Mouse (Mus musculus): ENCODE results near the gene Glrx5.

Gene Glrx5

GRCm38 (mm10) chr12:105073708-105074107, 41.2 kb downstream of the Glrx5 start:
- DNase-seq (ENCODE audit: inconsistent ontology term), result no peak

DNA sequence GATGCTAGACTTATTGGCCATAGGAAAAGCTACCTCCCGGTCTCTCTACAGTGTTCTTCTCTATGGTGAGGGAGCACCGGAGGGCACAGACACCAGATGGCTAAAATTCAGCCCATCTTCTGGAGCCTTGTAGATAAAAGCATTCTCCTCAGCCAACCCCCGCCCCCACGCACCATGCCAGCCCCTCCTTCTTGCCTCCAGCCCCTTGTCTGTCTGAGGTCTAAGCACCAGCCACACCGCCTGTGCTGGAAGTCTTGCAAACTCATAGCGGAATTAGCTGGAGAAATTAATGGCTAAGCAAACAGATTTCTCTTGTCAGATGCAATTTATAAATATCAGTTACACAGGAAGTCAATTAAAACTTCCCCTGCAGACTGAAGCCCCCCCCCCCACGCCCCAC, 43.0 kb downstream of the Glrx5 start:
- DNase-seq (ENCODE audit: inconsistent ontology term), result no peak

GRCm38 (mm10) chr12:105076511-105076910, 44.0 kb downstream of the Glrx5 start:
- DNase-seq (ENCODE audit: inconsistent ontology term), result no peak

GRCm38 (mm10) chr12:105077232-105077631, 44.7 kb downstream of the Glrx5 start:
- DNase-seq (ENCODE audit: inconsistent ontology term), result no peak

DNA sequence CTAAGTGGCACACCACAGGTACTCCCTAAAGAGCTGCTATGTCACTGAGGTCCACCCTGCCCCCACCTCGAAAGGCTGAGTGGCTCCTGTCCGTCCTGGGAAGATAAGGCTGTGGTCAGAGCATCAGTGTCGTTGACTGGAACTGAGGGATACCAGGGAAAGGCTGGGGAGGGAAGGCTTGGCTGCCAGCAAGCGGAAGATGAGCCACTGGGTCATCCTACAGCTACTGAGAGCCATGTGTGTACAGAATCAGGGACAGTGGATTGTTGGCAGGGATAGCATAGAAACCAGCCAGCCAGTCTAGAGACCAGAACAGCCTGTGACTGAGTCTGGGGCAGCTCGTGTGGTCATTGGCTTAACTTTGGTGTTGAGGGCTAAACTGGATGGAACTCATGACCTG, 51.7 kb downstream of the Glrx5 start:
- no peak for DNase-seq (ENCODE audit: inconsistent ontology term)

DNA sequence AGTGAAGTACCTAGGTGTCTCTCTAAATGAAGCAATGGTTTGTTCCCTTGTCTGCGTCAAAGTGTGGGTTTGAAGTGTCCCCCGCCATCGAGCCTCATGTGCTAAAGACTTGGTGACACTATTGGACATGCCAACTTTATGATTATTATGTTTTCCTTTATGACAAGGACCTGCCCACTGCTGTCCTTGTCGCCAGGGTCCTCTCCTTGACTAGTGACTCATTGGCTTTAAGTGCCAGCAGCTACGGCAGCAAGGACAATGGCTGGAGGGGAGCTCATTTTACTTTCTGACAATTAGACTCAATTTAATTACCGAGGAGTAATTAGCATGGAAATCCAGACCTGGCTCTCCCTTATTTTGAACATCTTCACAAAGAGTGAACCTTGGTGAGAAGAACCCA, 52.3 kb downstream of the Glrx5 start:
- DNase-seq (ENCODE audit: inconsistent ontology term), result no peak

DNA sequence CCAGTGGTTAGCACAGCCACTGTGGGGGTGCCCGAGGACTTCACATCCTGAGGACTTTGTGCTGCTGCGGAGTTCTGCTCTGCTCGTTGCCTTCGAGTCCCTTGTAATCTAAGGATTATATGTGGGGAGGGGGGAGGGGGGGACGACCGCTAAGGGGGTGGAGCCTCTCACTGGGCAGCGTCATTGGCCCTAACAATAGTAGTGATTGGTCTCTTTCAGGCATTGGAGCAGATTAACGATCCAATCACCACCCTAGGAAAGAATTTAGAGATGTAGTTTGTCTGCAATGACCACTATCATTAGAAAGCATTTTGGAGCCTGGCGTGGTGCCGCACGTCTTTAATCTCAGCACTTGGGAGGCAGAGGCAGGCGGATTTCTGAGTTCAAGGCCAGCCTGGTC, 52.8 kb downstream of the Glrx5 start:
- no peak for DNase-seq (ENCODE audit: inconsistent ontology term)

DNA sequence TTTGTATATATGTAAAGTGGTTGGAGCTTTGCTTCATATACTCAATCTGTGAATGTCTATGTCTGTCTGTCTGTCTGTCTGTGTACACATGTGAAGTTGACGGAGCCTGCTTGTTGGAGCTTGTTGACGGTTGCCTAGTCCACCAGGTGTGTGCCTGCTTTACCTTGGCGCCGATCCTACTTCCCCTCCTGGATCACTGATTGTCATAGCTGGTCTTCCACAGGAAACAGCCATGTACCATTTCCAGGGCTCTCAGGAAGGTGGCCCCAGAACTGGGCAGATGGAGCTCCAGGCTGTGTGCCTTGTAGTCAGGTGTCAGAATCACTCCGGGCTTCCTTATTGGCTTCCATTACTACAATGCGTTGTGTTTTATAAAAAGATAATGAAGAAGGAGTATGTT, 54.3 kb downstream of the Glrx5 start:
- no peak for DNase-seq (ENCODE audit: inconsistent ontology term)

- DNase-seq (ENCODE audit: inconsistent ontology term), result no peak
Observed at GRCm38 (mm10) chr12:105087353-105087752, 54.9 kb downstream of the Glrx5 start.

- DNase-seq (ENCODE audit: inconsistent ontology term), result no peak
Observed at GRCm38 (mm10) chr12:105089231-105089630, 56.7 kb downstream of the Glrx5 start.

- no peak for DNase-seq (ENCODE audit: inconsistent ontology term)
Observed at GRCm38 (mm10) chr12:105091604-105092003, 59.1 kb downstream of the Glrx5 start.

All from Muller cell, postnatal 12 days (primary cell).